Mouse (Mus musculus) heart, embryonic 14.5 days (tissue): ENCODE measurements at regions not wholly inside any gene's neighbourhood (a gene's known extent, or its start where the extent isn't known, plus 50 kb on each side); places are given as distances from the start of the nearest gene placed in this dataset.

Experiments
- ATAC-seq: fragments of 200-750 bp; cut with Nextera tagmentation; 2 replicates; pipeline ENCODE4 v1.8.0; 2017; ENCODE audit warnings: low read depth, moderate TSS enrichment; ENCODE audit not compliant: insufficient number of reproducible peaks, insufficient read depth, low FRiP score
- H3K27ac ChIP-seq, 2 experiments: fragments of 200-500 bp in 1 of 2; fragments of 300-500 bp in 1 of 2; sonication (generic) in 1 of 2; replicated peaks in 1 of 2; 2 replicates each; pipeline ENCODE4 v1.5.1; 2012 to 2014; ENCODE audit warnings: low read depth in 2 of 2, low read length in 2 of 2, control low read depth in 1 of 2, mild to moderate bottlenecking in 1 of 2, mixed read lengths in 1 of 2; ENCODE audit not compliant: control insufficient read depth in 1 of 2, insufficient read depth in 1 of 2
- H3K27me3 ChIP-seq: fragments of 300-500 bp; sonication (generic); 2 replicates; pipeline ENCODE4 v1.6.1; 2014; ENCODE audit warnings: mild to moderate bottlenecking, low read length, control low read depth; ENCODE audit not compliant: control insufficient read depth, insufficient read depth
- H3K36me3 ChIP-seq: fragments of 300-500 bp; sonication (generic); 2 replicates; pipeline ENCODE4 v1.6.1; 2014; ENCODE audit warnings: mild to moderate bottlenecking, control low read depth, low read length, mixed read lengths; ENCODE audit not compliant: control insufficient read depth, insufficient read depth
- H3K4me1 ChIP-seq, 2 experiments: fragments of 200-500 bp in 1 of 2; fragments of 300-500 bp in 1 of 2; sonication (generic) in 1 of 2; 2 replicates each; pipeline ENCODE4 v1.6.1; 2012 to 2014; ENCODE audit warnings: low read length in 2 of 2, control low read depth in 1 of 2, mixed read lengths in 1 of 2; ENCODE audit not compliant: control insufficient read depth in 2 of 2, insufficient read depth in 2 of 2
- H3K4me2 ChIP-seq: fragments of 300-500 bp; sonication (generic); 2 replicates; pipeline ENCODE4 v1.6.1; 2014; ENCODE audit warnings: mild to moderate bottlenecking, low read length
- H3K4me3 ChIP-seq, 2 experiments: fragments of 200-500 bp in 1 of 2; fragments of 300-500 bp in 1 of 2; sonication (generic) in 1 of 2; 2 replicates each; pipeline ENCODE4 v1.5.1; 2012 to 2014; ENCODE audit warnings: low read length in 2 of 2, mild to moderate bottlenecking in 2 of 2, control low read depth in 1 of 2, low read depth in 1 of 2, moderate library complexity in 1 of 2; ENCODE audit not compliant: control insufficient read depth in 1 of 2, insufficient read depth in 1 of 2
- H3K9ac ChIP-seq: fragments of 300-500 bp; sonication (generic); 2 replicates; pipeline ENCODE4 v1.6.1; 2014; ENCODE audit warnings: mild to moderate bottlenecking, low read length
- H3K9me3 ChIP-seq: fragments of 300-500 bp; sonication (generic); 2 replicates; pipeline ENCODE4 v1.6.1; 2016; ENCODE audit warnings: low read length, control low read depth; ENCODE audit not compliant: control insufficient read depth
- WGBS: fragments of 180-500 bp; shearing (Covaris S2); extraction: QIAGEN DNeasy Blood & Tissue Kit; methylation state at CpG from one replicate; pipeline ENCODE4 v1.1.7; 2014; 5-methylcytosine and 5-hydroxymethylcytosine counted together

DNA sequence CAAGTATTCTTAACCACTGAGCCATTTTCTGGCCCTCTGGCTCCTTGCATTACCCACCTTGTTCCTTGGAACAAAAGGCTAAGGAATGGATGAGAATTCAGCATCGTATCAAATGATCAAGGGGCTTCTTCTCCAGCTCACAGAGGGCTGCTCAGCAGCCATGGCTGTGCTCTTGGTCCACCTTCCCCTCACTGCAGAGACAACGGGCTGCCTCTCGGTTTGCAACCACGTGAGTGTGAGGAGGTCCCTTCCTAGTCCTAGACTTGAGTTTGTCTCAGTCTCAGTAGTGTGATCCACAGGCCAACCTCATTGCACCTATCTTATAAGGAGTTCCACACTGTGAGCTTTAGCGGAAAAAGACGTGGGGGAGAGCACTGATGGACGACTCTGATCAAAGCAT lies 61.3 kb upstream of the Elk3 start:
- 86% methylated on average over 7 of the region's 7 CpGs for WGBS
- H3K27me3 ChIP-seq, result no peaks in the 10 kb centered on the region
- no peak overlapping the region for H3K4me3 ChIP-seq
- no peak overlapping the region for H3K4me2 ChIP-seq
- H3K9me3 ChIP-seq, result no peaks in the 10 kb centered on the region
- H3K36me3 ChIP-seq, result no peaks in the 10 kb centered on the region
- H3K27ac ChIP-seq, result no peak overlapping the region
- H3K4me1 ChIP-seq, result peaks cover 3 to 6% of the 10 kb centered on the region in 2 experiments; a peak in 3 of 4 replicates
- H3K9ac ChIP-seq, result no peak overlapping the region
- no peak for ATAC-seq

DNA sequence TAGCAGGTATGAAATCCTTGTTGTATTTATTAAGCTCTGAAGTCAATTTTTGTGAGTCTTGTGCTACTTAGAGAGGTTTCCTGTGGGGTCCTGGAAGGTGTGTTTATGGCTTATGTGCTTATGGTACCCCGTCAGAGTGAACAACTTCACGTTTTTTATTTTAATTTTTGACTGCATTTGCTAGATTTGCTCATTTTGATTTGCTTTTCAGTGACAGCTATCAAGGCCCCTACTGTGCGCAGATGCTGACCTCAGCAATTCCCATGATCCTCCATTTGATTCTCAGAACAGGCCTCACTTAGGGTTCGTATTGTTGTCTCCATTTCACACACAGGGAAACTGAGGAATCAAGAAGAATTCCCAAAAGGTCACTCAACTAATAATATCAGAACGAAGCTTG lies 62.3 kb upstream of the Elk3 start:
- H3K9me3 ChIP-seq, result no peaks in the 10 kb centered on the region
- peaks cover 3 to 6% of the 10 kb centered on the region in 2 experiments; a peak in 3 of 4 replicates for H3K4me1 ChIP-seq
- ATAC-seq, result no peak
- H3K36me3 ChIP-seq, result no peaks in the 10 kb centered on the region
- no peak overlapping the region for H3K9ac ChIP-seq
- 81% methylated on average over 5 of the region's 5 CpGs for WGBS
- no peaks in the 10 kb centered on the region for H3K27me3 ChIP-seq
- H3K4me2 ChIP-seq, result no peak overlapping the region
- H3K27ac ChIP-seq, result no peak overlapping the region
- H3K4me3 ChIP-seq, result no peak overlapping the region

DNA sequence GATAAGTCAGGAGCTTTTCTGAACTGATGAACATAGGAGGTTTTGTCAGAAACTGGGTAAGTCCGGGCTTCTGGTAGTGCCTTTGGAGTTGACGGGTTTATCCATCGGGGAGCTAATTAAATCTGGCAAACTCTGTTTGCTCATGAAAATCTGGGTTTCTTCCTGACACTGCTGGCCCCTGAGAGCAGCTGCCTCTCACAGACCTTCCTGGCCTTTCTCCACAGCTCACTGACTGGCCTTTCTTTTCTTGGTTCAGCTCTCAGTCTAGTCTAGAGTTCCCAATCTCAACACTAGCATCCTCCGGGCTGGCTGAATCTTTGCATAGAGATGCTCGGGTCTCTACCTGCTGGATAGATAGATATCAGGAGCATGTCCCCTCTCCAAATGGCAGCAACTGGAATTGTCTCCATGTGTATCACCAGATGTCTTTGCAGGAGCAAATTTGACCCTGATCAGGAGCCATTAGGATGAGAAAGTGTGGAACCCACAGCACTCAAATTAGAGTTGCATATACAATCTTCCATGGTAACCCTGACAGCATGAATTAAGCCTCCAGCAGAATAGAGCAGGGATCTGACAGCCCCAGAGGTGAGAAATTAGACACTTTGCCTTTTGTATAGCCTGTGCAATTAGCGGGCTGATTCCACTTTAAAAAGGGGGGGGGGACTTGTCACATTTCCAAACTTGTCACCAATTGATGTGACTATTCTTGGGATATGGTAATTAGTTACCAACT lies 63.2 kb upstream of the Elk3 start:
- Histone ChIP-seq H3K9me3 (no peaks in the 10 kb centered on the region), H3K27ac (0 out of 4 replicates have a peak overlapping the region, but pooled peaks of 1 of the 2 experiments have one; percentile 75), H3K27me3 (no peaks in the 10 kb centered on the region), H3K4me3 (no peak overlapping the region), H3K4me1 (peaks cover 3 to 6% of the 10 kb centered on the region in 2 experiments; a peak in 3 of 4 replicates), H3K9ac (no peak overlapping the region), H3K4me2 (no peak overlapping the region), H3K36me3 (no peaks in the 10 kb centered on the region)
- 77% methylated on average over 6 of the region's 6 CpGs for WGBS
- no peak for ATAC-seq

DNA sequence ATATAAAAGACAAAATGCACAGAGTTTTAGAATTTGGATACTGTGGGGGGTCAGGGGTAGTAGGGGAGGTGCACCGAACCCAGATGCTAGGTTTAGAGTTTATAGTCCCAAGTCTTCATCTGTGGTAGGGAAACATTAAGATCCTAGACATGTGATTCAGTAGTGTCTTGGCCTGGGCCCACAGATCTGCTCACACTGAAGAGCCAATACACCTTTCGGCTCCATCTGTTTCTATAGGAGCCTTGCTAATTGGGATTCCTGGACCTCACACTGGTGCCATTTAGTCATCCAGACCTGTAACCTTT lies 63.7 kb upstream of the Elk3 start:
- Histone ChIP-seq H3K4me1 (peaks cover 3 to 6% of the 10 kb centered on the region in 2 experiments; a peak in 3 of 4 replicates), H3K27ac (peak overlapping the region; percentile 62 to 75; a peak in 3 of 4 replicates), H3K9me3 (no peaks in the 10 kb centered on the region), H3K4me3 (no peak overlapping the region), H3K9ac (no peak overlapping the region), H3K36me3 (no peaks in the 10 kb centered on the region), H3K4me2 (no peak overlapping the region), H3K27me3 (no peaks in the 10 kb centered on the region)
- WGBS, result 89% methylated on average over 2 of the region's 2 CpGs
- ATAC-seq, result no peak

DNA sequence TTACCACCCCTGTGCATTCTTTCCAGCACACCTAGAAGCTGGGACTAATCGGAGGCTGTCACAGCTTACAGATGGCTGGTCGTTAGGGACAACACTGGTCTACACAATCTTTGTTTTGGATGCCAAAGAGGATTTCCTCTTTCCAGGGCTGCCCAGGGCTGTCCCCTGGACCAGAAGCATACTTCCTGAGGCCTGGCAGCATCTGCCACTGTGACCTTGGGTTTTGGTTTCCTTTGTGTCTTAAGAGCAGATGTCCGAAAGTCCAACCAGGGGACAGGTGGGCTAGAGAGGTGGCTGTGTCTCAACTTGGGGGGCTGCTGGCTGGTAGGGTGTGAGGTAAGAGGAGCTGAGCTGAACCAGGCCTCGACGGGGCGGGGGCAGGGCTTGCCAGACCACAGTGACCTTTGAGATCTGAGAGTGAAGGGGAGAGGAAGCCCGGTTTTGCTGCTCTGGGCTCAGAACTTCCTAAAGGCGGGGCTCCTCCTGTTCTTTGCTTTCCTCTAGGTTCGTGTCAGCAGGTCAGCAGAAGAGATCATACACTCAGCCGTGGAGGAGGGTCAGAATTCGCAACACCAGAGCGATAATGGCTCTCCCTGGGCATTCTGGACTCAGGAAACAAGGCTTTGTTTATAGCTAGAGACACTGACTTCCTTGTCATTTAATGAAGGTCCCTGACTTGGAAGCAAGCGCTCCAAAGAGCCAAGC lies 64.2 kb upstream of the Elk3 start:
- Histone ChIP-seq H3K9ac (no peak overlapping the region), H3K27ac (peak overlapping the region; percentile 68 to 75), H3K4me3 (no peak overlapping the region), H3K4me1 (peaks cover 3 to 6% of the 10 kb centered on the region in 2 experiments; a peak in 3 of 4 replicates), H3K4me2 (no peak overlapping the region), H3K36me3 (no peaks in the 10 kb centered on the region), H3K27me3 (no peaks in the 10 kb centered on the region), H3K9me3 (no peaks in the 10 kb centered on the region)
- 49% methylated on average over 13 of the region's 13 CpGs for WGBS
- ATAC-seq, result peak; percentile 68

DNA sequence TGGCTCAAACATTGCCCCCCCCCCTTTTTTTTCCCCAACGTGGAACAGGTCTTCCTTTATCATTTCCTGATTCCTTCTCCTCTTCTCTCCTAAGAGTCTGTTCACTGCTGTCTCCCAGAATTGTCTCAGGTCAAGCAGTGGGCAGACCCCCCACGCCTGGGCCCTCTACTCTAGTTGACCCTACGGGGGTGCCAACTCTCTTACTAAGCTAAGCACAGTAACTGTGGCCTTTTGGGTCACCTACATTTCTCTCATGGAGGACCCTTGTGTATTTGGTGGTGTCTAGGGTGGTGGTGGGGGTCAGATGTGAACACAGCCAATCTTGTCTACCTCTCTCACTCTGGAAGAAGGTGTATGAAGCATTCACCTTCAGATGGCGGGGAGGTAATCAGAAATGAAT lies 64.8 kb upstream of the Elk3 start:
- peaks cover 3 to 6% of the 10 kb centered on the region in 2 experiments; a peak in 3 of 4 replicates for H3K4me1 ChIP-seq
- no peaks in the 10 kb centered on the region for H3K9me3 ChIP-seq
- H3K27ac ChIP-seq, result peak overlapping the region; percentile 68 to 75
- H3K36me3 ChIP-seq, result no peaks in the 10 kb centered on the region
- WGBS, result 64% methylated on average over 4 of the region's 4 CpGs
- ATAC-seq, result no peak
- no peaks in the 10 kb centered on the region for H3K27me3 ChIP-seq
- H3K4me3 ChIP-seq, result no peak overlapping the region
- no peak overlapping the region for H3K4me2 ChIP-seq
- H3K9ac ChIP-seq, result no peak overlapping the region

DNA sequence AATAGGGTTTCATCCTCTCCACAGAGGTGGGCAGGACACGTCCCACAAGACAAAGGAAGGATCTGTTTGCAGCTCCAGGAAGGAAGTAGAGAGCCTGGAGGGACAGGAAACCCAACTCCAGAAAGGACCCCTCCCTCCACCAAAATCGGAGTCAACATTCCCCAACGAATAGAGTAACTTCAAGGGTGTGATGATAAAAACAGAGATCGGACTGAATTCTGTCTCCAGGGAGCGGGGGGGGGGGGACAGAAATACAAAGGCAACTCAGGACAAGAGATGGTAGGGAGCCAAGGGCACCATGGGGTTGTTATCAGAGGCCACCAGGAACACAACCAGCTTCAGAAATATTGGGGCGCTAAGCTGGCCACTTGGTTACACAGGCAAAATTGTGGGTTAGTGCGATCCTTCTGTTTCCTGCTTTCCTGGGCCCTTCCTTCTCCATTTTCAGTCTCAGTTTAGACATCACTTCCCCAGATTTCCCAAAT lies 65.6 kb upstream of the Elk3 start:
- no peak overlapping the region for H3K4me2 ChIP-seq
- WGBS, result 53% methylated on average over 7 of the region's 7 CpGs

More for the DNA sequence above, 65.6 kb upstream of the Elk3 start:
- no peaks in the 10 kb centered on the region for H3K36me3 ChIP-seq
- no peak overlapping the region for H3K4me3 ChIP-seq
- H3K4me1 ChIP-seq, result peaks cover 3 to 6% of the 10 kb centered on the region in 2 experiments; a peak in 3 of 4 replicates
- H3K9me3 ChIP-seq, result no peaks in the 10 kb centered on the region
- no peak overlapping the region for H3K9ac ChIP-seq
- H3K27me3 ChIP-seq, result no peaks in the 10 kb centered on the region
- ATAC-seq, result no peak
- peak overlapping the region; percentile 68 to 75; a peak in 3 of 4 replicates for H3K27ac ChIP-seq
